Mouse (Mus musculus): ENCODE measurements around the gene Lce1c. TPM values are rescaled to one million over a fixed set of nuclear protein-coding genes. Genes with fewer than 3 reads are reported as not detected.

Lce1c gene
- total RNA-seq (2012; rRNA removed) (not detected in 2 replicates), polyA plus RNA-seq (2012; ENCODE audit: insufficient read depth in 1 of 2, insufficient read length in 2 of 2, low read depth in 1 of 2, low replicate concordance in 2 of 2, missing spikeins in 1 of 2) (not detected)

GRCm38 (mm10) chr3:92678947-92679346, at the start of gene Lce1c:
Lce1c (plus strand) TSS chr3:92679247.
- Histone ChIP-seq H3K79me2 (ENCODE audit: control insufficient read depth, insufficient read depth, low read length, poor library complexity) (no peaks in the 10 kb centered on the region), H3K4me3 (ENCODE audit: control insufficient read depth in 1 of 2, insufficient read depth in 1 of 2, low read depth in 2 of 2, low read length in 2 of 2) (no peak within 1 kb of the TSS), H3K9ac (ENCODE audit: control insufficient read depth, low read depth, low read length, poor library complexity, severe bottlenecking) (no peak within 1 kb of the TSS), H3K4me1 (ENCODE audit: control insufficient read depth in 1 of 2, insufficient read depth in 2 of 2, low read length in 2 of 2) (no peaks in the 10 kb centered on the region), H3K36me3 (ENCODE audit: control insufficient read depth in 1 of 2, insufficient read depth in 2 of 2, low read length in 2 of 2) (no peaks in the 10 kb centered on the region), H3K27ac (ENCODE audit: control insufficient read depth, low read depth, low read length) (no peak within 1 kb of the TSS), H3K27me3 (ENCODE audit: control insufficient read depth in 1 of 2, insufficient read depth in 2 of 2, low read length in 2 of 2) (no peaks in the 10 kb centered on the region), H3K9me3 (replicated peaks; ENCODE audit: insufficient read depth, low read length) (no peaks in the 10 kb centered on the region)
- no peak for DNase-seq (ENCODE audit: low read depth, low spot score)
- TF ChIP-seq POLR2A (IDR thresholded peaks at IDR 0.05; ENCODE audit: control insufficient read depth in 1 of 2, insufficient read depth in 1 of 2, low read depth in 1 of 2, low read length in 2 of 2, poor library complexity in 1 of 2) (no peak), E2F4 (IDR thresholded peaks at IDR 0.05; ENCODE audit: borderline replicate concordance, low read depth, low read length) (no peak), MAFK (IDR thresholded peaks at IDR 0.05; ENCODE audit: borderline replicate concordance, low read depth, low read length) (no peak), MXI1 (IDR thresholded peaks at IDR 0.05; ENCODE audit: low read depth, low read length) (no peak), MYC (IDR thresholded peaks at IDR 0.05; ENCODE audit: low read depth, low read length) (no peak), NRF1 (IDR thresholded peaks at IDR 0.05; ENCODE audit: insufficient read depth, low read depth, low read length, poor library complexity, severe bottlenecking) (no peak), BHLHE40 (IDR thresholded peaks at IDR 0.05; ENCODE audit: borderline replicate concordance, low read depth, low read length) (no peak)

GRCm38 (mm10) chr3:92637745-92638652, 41.0 kb upstream of the Lce1c start:
- Histone ChIP-seq H3K36me3 (ENCODE audit: control insufficient read depth in 1 of 2, insufficient read depth in 2 of 2, low read length in 2 of 2) (no peaks in the 10 kb centered on the region), H3K9ac (ENCODE audit: control insufficient read depth, low read depth, low read length, poor library complexity, severe bottlenecking) (no peak overlapping the region), H3K27me3 (ENCODE audit: control insufficient read depth in 1 of 2, insufficient read depth in 2 of 2, low read length in 2 of 2) (no peaks in the 10 kb centered on the region), H3K4me1 (ENCODE audit: control insufficient read depth in 1 of 2, insufficient read depth in 2 of 2, low read length in 2 of 2) (no peaks in the 10 kb centered on the region), H3K79me2 (ENCODE audit: control insufficient read depth, insufficient read depth, low read length, poor library complexity) (no peaks in the 10 kb centered on the region), H3K27ac (ENCODE audit: control insufficient read depth, low read depth, low read length) (no peak overlapping the region), H3K9me3 (replicated peaks; ENCODE audit: insufficient read depth, low read length) (no peaks in the 10 kb centered on the region), H3K4me3 (ENCODE audit: control insufficient read depth in 1 of 2, insufficient read depth in 1 of 2, low read depth in 2 of 2, low read length in 2 of 2) (no peak overlapping the region)
- TF ChIP-seq MAX (IDR thresholded peaks at IDR 0.05; ENCODE audit: low read length) (no peak), ELF1 (IDR thresholded peaks at IDR 0.05; ENCODE audit: low read depth, low read length) (no peak), TBP (IDR thresholded peaks at IDR 0.05; ENCODE audit: low read depth, low read length) (no peak), KAT2A (conservative IDR thresholded peaks at IDR 0.05; ENCODE audit: low read depth, low read length) (no peak), ZMIZ1 (IDR thresholded peaks at IDR 0.05; ENCODE audit: low read depth, low read length) (no peak), GATA1 (IDR thresholded peaks at IDR 0.05; ENCODE audit: low read depth, low read length) (no peak), RCOR1 (IDR thresholded peaks at IDR 0.05; ENCODE audit: low read depth, low read length) (no peak), BHLHE40 (IDR thresholded peaks at IDR 0.05; ENCODE audit: borderline replicate concordance, low read depth, low read length) (no peak), USF1 (IDR thresholded peaks at IDR 0.05; ENCODE audit: low read depth, low read length) (no peak), ZNF384 (IDR thresholded peaks at IDR 0.05; ENCODE audit: low read depth, low read length) (no peak), RAD21 (IDR thresholded peaks at IDR 0.05; ENCODE audit: low read depth, low read length) (no peak), CTCF (IDR thresholded peaks at IDR 0.05 in 2 of 3, conservative IDR thresholded peaks at IDR 0.05 in 1 of 3; ENCODE audit: control insufficient read depth in 1 of 3, insufficient read depth in 1 of 3, low read depth in 2 of 3, low read length in 3 of 3, poor library complexity in 1 of 3, severe bottlenecking in 1 of 3) (no peak), POLR2A (IDR thresholded peaks at IDR 0.05; ENCODE audit: control insufficient read depth in 1 of 2, insufficient read depth in 1 of 2, low read depth in 1 of 2, low read length in 2 of 2, poor library complexity in 1 of 2) (no peak), MAFK (IDR thresholded peaks at IDR 0.05; ENCODE audit: borderline replicate concordance, low read depth, low read length) (no peak), POLR2AphosphoS2 (IDR thresholded peaks at IDR 0.05; ENCODE audit: low read length) (no peak), CHD2 (IDR thresholded peaks at IDR 0.05; ENCODE audit: low read length) (no peak)
- DNase-seq (ENCODE audit: low read depth, low spot score): no peak

Data from MEL (cell line).